Mouse (Mus musculus): ENCODE results near the gene Kif1b.

DNA sequence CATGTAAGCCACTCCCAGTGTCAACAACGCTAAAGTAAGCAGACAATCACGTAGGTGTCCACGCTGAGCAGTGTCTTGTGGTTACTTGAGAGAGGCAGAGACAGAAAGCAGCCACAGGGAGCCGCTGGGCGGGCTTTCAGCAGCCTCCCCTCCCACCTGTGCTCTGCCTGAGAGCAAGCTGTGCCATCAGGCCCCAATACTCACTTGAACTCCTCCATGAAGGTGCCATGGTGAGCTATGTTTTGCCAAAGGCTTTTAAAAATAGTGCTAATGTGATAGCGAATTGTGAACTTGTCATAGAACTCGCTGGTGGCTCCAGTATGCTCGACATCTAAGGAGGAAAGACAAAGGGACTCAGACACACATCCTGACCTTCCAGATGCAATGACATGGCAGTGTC is 36.8 kb upstream of the Kif1b start:
- no peak for TF ChIP-seq EP300 (IDR thresholded peaks at IDR 0.05)
- no peak for TF ChIP-seq CTCF (IDR thresholded peaks at IDR 0.05)
